Mouse (Mus musculus) heart, postnatal 36 days (tissue): ENCODE data around the gene Atm. TPM values are rescaled to one million over a fixed set of nuclear protein-coding genes. Genes with fewer than 3 reads are reported as not detected.

ENCODE experiments used
- DNase-seq, 2 experiments: peaks; one replicate each; pipeline ENCODE4 v3.0.0; 2021 to 2022
- intact Hi-C: fragments of 180-260 bp; cut with DNase I; formaldehyde crosslinking; loops from one replicate; pipeline ENCODE4 v1.15.1; 2025
- microRNA-seq, 2 experiments: library from miRNA; unstranded; fragments of <30 nt; microRNA quantifications; one replicate each; pipeline ENCODE4 v1.2.0; 2021; ENCODE audit warnings: borderline number of aligned reads in 2 of 2
- total RNA-seq, 2 experiments: library from RNA; stranded (reverse); gene quantifications; 2 replicates each; pipeline ENCODE4 v1.2.3; 2021

Atm gene
- total RNA-seq, 2 experiments from 2014 or later = 8.7 to 10.4 TPM

GRCm38 (mm10) chr9:53409427-53409826 lies 127.1 kb downstream of the Atm start:
- no peak for DNase-seq
- intact Hi-C loops = no loop called here

- no peak for DNase-seq
- intact Hi-C loops = no loop called here
Measured at GRCm38 (mm10) chr9:53408953-53409361, 127.6 kb downstream of the Atm start.

GRCm38 (mm10) chr9:53408548-53408947 lies 128.0 kb downstream of the Atm start:
- no peak for DNase-seq
- intact Hi-C loops = no loop called here

GRCm38 (mm10) chr9:53404753-53405722 lies 131.5 kb downstream of the Atm start:
- intact Hi-C loops = no loop called here
- DNase-seq = peak; percentile 58 to 71

GRCm38 (mm10) chr9:53404050-53404752 lies 132.3 kb downstream of the Atm start:
- intact Hi-C loops = no loop called here
- no peak for DNase-seq

GRCm38 (mm10) chr9:53402991-53403390 lies 133.5 kb downstream of the Atm start:
- intact Hi-C loops = no loop called here

GRCm38 (mm10) chr9:53402291-53402711 lies 134.2 kb downstream of the Atm start, which contains the start of gene 4930550C14Rik:
TSS of gene 4930550C14Rik (plus strand) at chr9:53402325.
- DNase-seq = peak; percentile 23 to 36
- intact Hi-C loops = no loop called here

More at GRCm38 (mm10) chr9:53402991-53403390, 133.5 kb downstream of the Atm start:
- DNase-seq = no peak

- DNase-seq = no peak
- intact Hi-C loops = no loop called here
Measured at GRCm38 (mm10) chr9:53401146-53401545, 135.4 kb downstream of the Atm start.

GRCm38 (mm10) chr9:53400696-53401095 lies 135.8 kb downstream of the Atm start:
- intact Hi-C loops = no loop called here
- DNase-seq = no peak

GRCm38 (mm10) chr9:53399537-53399936 lies 137.0 kb downstream of the Atm start:
- intact Hi-C loops = no loop called here

GRCm38 (mm10) chr9:53398388-53398700 lies 138.2 kb downstream of the Atm start:
- intact Hi-C loops = loop anchor here (1.0 kb wide), 1 partner anchor 144 kb away; no protein-coding TSS in a partner anchor
- DNase-seq = peak; percentile 58 to 76

More at GRCm38 (mm10) chr9:53399537-53399936, 137.0 kb downstream of the Atm start:
- DNase-seq = no peak

GRCm38 (mm10) chr9:53397685-53398387 lies 138.7 kb downstream of the Atm start:
- DNase-seq = no peak
- intact Hi-C loops = loop anchor here (1.0 kb wide), 1 partner anchor 144 kb away; no protein-coding TSS in a partner anchor

GRCm38 (mm10) chr9:53390136-53390535 lies 146.4 kb downstream of the Atm start:
- intact Hi-C loops = no loop called here
- DNase-seq = no peak

Small RNAs within 50 kb of the gene (microRNA-seq; reads per million reads assigned to microRNA genes)
- gene Mir130c = 0 reads per million in 2 experiments

Other genes with a start within 250 kb of the Atm start
- gene Exph5, start 235.1 kb downstream of the Atm start, total RNA-seq = under 1 TPM; 0.30 to 0.44 TPM
- 1 to 10 TPM; 8.1 to 9.3 TPM for gene Kdelc2, start 152.7 kb downstream of the Atm start, total RNA-seq
- gene 4930550C14Rik, start 134.4 kb downstream of the Atm start, total RNA-seq = under 1 TPM in 1 of 2 experiments, not detected in 1; 0.35 TPM
- 1 to 10 TPM; 7.0 to 8.1 TPM for gene Npat, start 307 bp upstream of the Atm start, total RNA-seq
- gene Acat1, start 73.6 kb upstream of the Atm start, total RNA-seq = 100 to 1,000 TPM; 314 to 319 TPM
- 10 to 100 TPM; 50.6 to 50.8 TPM for gene Cul5, start 133.3 kb upstream of the Atm start, total RNA-seq
- under 1 TPM in 1 of 2 experiments, not detected in 1; 0.17 TPM for gene Rab39, start 169.5 kb upstream of the Atm start, total RNA-seq
- not detected for gene Slc35f2, start 234.8 kb upstream of the Atm start, total RNA-seq